9 mouse cellular contexts compared by ENCODE assay signal in genomic region chr10:26139100-26140093, GRCm38 (mm10).
DNase-seq lines count a peak whose midpoint lies in the region; ATAC-seq lines count a peak whose summit lies in the region.
"Had no signal": no experiment of that assay in that cellular context is flagged by ENCODE, and none has a peak within 500 bp of the region (broad histone marks: within the 10 kb centered on the region; RNA-seq: fewer than 3 reads in every experiment).

No protein-coding gene starts in this region.

- H3K27ac ChIP-seq in lung, embryonic 16.5 days (ENCODE audit: low read length) = no peak overlapping the region
- H3K27ac ChIP-seq: liver, embryonic 13.5 days had no signal

- H3K4me3 ChIP-seq in lung, embryonic 16.5 days (ENCODE audit: low read length) = no peak overlapping the region
- H3K4me3 ChIP-seq: liver, embryonic 13.5 days had no signal

- 27% methylated on average over 12 of the region's 12 CpGs for WGBS in lung, embryonic 16.5 days

- H3K4me1 ChIP-seq in lung, embryonic 16.5 days (replicated peaks; ENCODE audit: control insufficient read depth, insufficient read depth, low read length) = no peaks in the 10 kb centered on the region
- H3K4me1 ChIP-seq: liver, embryonic 13.5 days had no signal

- H3K9ac ChIP-seq in lung, embryonic 16.5 days (ENCODE audit: low read length) = no peak overlapping the region
- H3K9ac ChIP-seq: liver, embryonic 13.5 days had no signal

- DNase-seq in gastrocnemius, adult 18-20 months (ENCODE audit: low spot score) = peak; percentile 9
- no peak for DNase-seq in gastrocnemius, postnatal 25 days
- peak; percentile 72 for DNase-seq in adipocyte (ENCODE audit: low spot score)
- peak; percentile 29 to 61 for DNase-seq in cerebellum, postnatal 4 days (ENCODE audit: low spot score in 2 of 2)
- peak; percentile 19 for DNase-seq in gastrocnemius, postnatal 14 days
- DNase-seq in layer of hippocampus, adult 11-12 months (ENCODE audit: low spot score) = peak; percentile 69
- peak; percentile 69 for DNase-seq in retina, postnatal 1 day
- DNase-seq: liver, embryonic 13.5 days had no signal

- H3K36me3 ChIP-seq in lung, embryonic 16.5 days (ENCODE audit: control insufficient read depth, insufficient read depth, low read length) = no peaks in the 10 kb centered on the region
- H3K36me3 ChIP-seq: liver, embryonic 13.5 days had no signal

- no peaks in the 10 kb centered on the region for H3K9me3 ChIP-seq in lung, embryonic 16.5 days (ENCODE audit: control insufficient read depth, low read length)
- H3K9me3 ChIP-seq: liver, embryonic 13.5 days had no signal

- no peak overlapping the region for H3K4me2 ChIP-seq in lung, embryonic 16.5 days (ENCODE audit: low read depth, low read length)
- H3K4me2 ChIP-seq: liver, embryonic 13.5 days had no signal

- intact Hi-C loops in gastrocnemius, postnatal 14 days (cut with DNase I; ENCODE audit: low total_unique reads) = loop anchor here (5.0 kb wide), 1 partner anchor 457 kb away; no protein-coding TSS in a partner anchor

- ATAC-seq in lung, embryonic 16.5 days (ENCODE audit: low read depth) = peak; percentile 56

- no peaks in the 10 kb centered on the region for H3K27me3 ChIP-seq in lung, embryonic 16.5 days (ENCODE audit: control insufficient read depth, insufficient read depth, low read depth, low read length)
- H3K27me3 ChIP-seq: liver, embryonic 13.5 days had no signal
